Mouse (Mus musculus) liver, adult 2 months (tissue): ENCODE results near the gene Cdc42ep5. TPM values are rescaled to one million over a fixed set of nuclear protein-coding genes. Genes with fewer than 3 reads are reported as not detected.
A peak's percentile ranks its signal among the peaks of the same experiment; 100 is the strongest.

Source experiments
- DNase-seq: peaks from one replicate; pipeline ENCODE4 v3.0.0-alpha.2; 2011; ENCODE audit warnings: low read depth, low spot score; ENCODE audit errors: extremely low read depth
- H3K27ac ChIP-seq: fragments of 200-500 bp; replicated peaks from 2 replicates; pipeline ENCODE4 v1.5.1; 2012; ENCODE audit warnings: low read depth, mild to moderate bottlenecking, control low read depth, inconsistent platforms, low read length; ENCODE audit not compliant: insufficient read depth
- H3K27me3 ChIP-seq: fragments of 200-500 bp; 2 replicates; pipeline ENCODE4 v1.6.1; 2012; ENCODE audit warnings: mild to moderate bottlenecking, moderate library complexity, low read length, inconsistent platforms; ENCODE audit not compliant: control insufficient read depth, insufficient read depth
- H3K36me3 ChIP-seq: fragments of 200-500 bp; 2 replicates; pipeline ENCODE4 v1.6.1; 2012; ENCODE audit warnings: low read length, inconsistent platforms; ENCODE audit not compliant: control insufficient read depth, insufficient read depth
- H3K4me1 ChIP-seq: fragments of 200-500 bp; 2 replicates; pipeline ENCODE4 v1.6.1; 2011; ENCODE audit warnings: low read length; ENCODE audit not compliant: control insufficient read depth, insufficient read depth
- H3K4me3 ChIP-seq: fragments of 200-500 bp; 2 replicates; pipeline ENCODE4 v1.5.1; 2011; ENCODE audit warnings: low read depth, mild to moderate bottlenecking, control low read depth, low read length, moderate library complexity; ENCODE audit not compliant: insufficient read depth
- H3K79me2 ChIP-seq: fragments of 200-500 bp; 2 replicates; pipeline ENCODE4 v1.6.1; 2012; ENCODE audit warnings: inconsistent platforms, mild to moderate bottlenecking, low read length, moderate library complexity; ENCODE audit not compliant: control insufficient read depth, insufficient read depth
- H3K9ac ChIP-seq: fragments of 200-500 bp; 2 replicates; pipeline ENCODE4 v1.6.1; 2012; ENCODE audit warnings: low read depth, mild to moderate bottlenecking, control low read depth, inconsistent platforms, low read length
- CTCF ChIP-seq: fragments of 200-500 bp; IDR thresholded peaks from 2 replicates; pipeline ENCODE4 v1.5.1; 2011; ENCODE audit warnings: low read depth, low read length, control low read depth
- POLR2A ChIP-seq: fragments of 200-500 bp; IDR thresholded peaks from 2 replicates; pipeline ENCODE4 v1.6.1; 2011; ENCODE audit warnings: low read length, control low read depth; ENCODE audit not compliant: insufficient read depth; ENCODE audit errors: extremely low read depth
- WGBS: fragments of 180-500 bp; shearing (Covaris S2); methylation state at CpG from one replicate; pipeline ENCODE4 v1.1.7; 2018; 5-methylcytosine and 5-hydroxymethylcytosine counted together
- polyA plus RNA-seq: library from polyadenylated mRNA; depleted of rRNA; stranded (reverse); fragments of >200 nt; gene quantifications from 2 replicates; pipeline ENCODE4 v1.2.3, GENCODE M21; 2012
- total RNA-seq: library from RNA; depleted of rRNA; stranded (reverse); fragments of >200 nt; gene quantifications from 2 replicates; pipeline ENCODE4 v1.2.3, GENCODE M21; 2014

Gene Cdc42ep5
- total and polyA plus RNA-seq, 2 experiments, result 2.0 to 4.1 TPM

DNA sequence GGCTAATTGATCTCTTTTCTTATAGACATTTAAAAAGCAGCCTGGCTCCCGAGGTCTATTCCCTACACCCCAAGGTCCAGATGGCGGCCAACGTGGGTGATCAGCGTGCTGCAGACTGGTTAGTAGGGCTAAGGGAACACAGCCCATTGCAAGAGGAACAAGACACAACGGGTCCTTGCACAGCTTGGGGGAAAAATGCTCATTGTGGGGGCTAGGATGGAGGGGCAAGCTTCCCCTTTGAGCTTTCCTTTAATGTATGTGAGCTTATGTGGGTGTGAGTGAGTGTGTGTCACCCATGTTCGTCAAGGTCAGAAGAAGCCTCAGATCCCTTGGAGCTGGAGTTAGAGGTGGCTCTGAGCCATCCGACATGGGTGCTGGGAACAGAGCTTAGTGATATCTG is 26.0 kb downstream of the Cdc42ep5 start:
- Histone ChIP-seq H3K4me1 (peaks cover 9% of the 10 kb centered on the region), H3K4me3 (no peak overlapping the region), H3K9ac (no peak overlapping the region), H3K79me2 (peaks cover 18% of the 10 kb centered on the region; the same call in 1 of the 2 replicates), H3K36me3 (peaks cover 36% of the 10 kb centered on the region), H3K27ac (no peak overlapping the region), H3K27me3 (no peaks in the 10 kb centered on the region)
- TF ChIP-seq POLR2A (no peak), CTCF (no peak)
- 89% methylated on average over 7 of the region's 7 CpGs for WGBS
- DNase-seq, result no peak

DNA sequence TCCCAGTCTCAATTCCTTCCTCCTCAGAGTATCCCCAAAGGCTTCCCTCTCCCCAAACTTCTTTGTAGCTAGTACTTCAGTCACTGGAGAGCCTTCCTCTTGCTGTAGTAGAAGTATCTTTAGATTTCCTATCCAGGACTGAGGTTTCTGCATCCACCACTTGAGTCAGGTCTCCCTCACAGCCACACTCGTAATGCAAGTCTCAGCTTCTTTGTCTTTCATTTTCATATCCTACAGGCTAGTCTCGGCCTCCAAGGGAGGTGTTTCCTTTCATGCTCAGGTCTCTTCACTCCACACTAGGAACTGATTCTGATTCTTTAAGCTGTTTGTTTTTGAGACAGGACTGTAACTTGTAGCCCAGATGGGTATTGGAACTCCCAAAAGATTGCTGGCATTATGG is 26.5 kb downstream of the Cdc42ep5 start:
- Histone ChIP-seq H3K27ac (no peak overlapping the region), H3K27me3 (no peaks in the 10 kb centered on the region), H3K4me3 (no peak overlapping the region), H3K36me3 (peaks cover 34% of the 10 kb centered on the region), H3K4me1 (peaks cover 9% of the 10 kb centered on the region), H3K9ac (no peak overlapping the region; the same call in 1 of the 2 replicates), H3K79me2 (peaks cover 18% of the 10 kb centered on the region; the same call in 1 of the 2 replicates)
- TF ChIP-seq POLR2A (no peak), CTCF (no peak)
- WGBS, result 71% methylated on average over 2 of the region's 2 CpGs
- no peak for DNase-seq

DNA sequence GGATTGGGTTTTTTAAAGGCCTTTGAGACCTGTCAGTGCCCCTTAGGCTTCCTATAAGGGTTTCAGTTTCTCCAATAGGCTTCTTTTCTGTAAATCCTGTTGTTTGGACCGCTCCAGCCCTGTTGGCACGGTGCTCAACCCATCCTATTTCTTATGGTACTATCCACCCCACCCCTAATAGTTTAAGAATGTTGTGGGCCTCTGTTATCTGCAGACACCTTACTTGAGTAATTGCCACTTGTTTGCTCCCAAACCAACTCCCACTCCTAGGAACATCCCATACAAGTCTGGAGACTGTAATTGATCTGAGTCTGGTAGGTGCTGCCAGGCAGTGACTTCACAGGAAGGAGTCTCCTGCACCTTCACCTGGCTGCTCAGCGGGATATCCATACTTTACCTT is 26.9 kb downstream of the Cdc42ep5 start:
- DNase-seq, result no peak
- Histone ChIP-seq H3K79me2 (peaks cover 18% of the 10 kb centered on the region; the same call in 1 of the 2 replicates), H3K27me3 (no peaks in the 10 kb centered on the region), H3K4me1 (peaks cover 9% of the 10 kb centered on the region), H3K9ac (peak overlapping the region; percentile 89), H3K4me3 (peak overlapping the region; percentile 82), H3K27ac (peak overlapping the region; percentile 47; the same call in 1 of the 2 replicates), H3K36me3 (peaks cover 32% of the 10 kb centered on the region)
- no peak for TF ChIP-seq POLR2A
- no peak for TF ChIP-seq CTCF
- 45% methylated on average over 3 of the region's 3 CpGs for WGBS

DNA sequence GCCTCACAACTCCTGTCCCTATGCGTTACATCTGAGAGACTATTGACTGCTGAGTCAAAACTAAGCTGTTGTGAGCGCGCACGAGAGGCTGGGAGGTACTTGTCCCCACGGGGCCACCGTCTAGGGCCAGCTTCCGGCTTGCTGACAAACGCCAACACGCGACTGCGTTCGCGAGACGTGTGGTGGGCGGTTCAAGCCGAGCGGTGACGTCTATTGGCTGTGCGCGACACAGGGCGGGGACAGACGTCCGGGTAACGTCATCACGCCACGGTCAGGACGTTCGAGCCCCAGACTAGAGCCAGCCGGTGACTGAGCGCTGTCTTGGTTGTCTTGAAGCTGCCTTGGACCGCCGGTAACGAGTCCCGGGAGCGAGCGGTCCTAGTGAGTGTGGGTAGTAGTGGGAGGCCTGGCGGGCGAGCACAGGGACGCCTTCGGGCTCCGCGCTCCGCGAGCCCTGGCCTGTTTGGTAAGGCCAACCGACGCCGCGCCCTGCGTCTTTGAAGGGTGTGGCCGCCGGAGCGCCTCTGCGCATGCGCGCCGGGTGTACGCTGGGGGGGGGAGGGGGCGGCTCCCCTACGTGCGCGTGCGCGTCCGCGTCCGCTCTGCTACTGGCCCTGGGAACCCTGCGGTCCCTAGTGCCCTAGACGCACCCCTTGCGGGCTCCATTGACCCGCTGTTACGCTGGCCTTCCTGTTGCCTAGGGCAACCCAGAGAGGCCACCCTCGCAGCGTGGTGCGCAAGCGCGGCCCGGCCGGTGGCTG is 27.7 kb downstream of the Cdc42ep5 start, which contains the start of gene Leng8:
Leng8 (plus strand) TSS at position 269 of the 761 bp plus-strand sequence.
- TF ChIP-seq CTCF, result no peak
- TF ChIP-seq POLR2A, result peak; percentile 84
- DNase-seq, result peak; percentile 94
- peak within 1 kb of the TSS; percentile 93 for H3K9ac ChIP-seq
- peaks cover 29% of the 10 kb centered on the region for H3K36me3 ChIP-seq
- H3K4me1 ChIP-seq, result peaks cover 9% of the 10 kb centered on the region
- no peaks in the 10 kb centered on the region for H3K27me3 ChIP-seq
- peaks cover 16% of the 10 kb centered on the region; the same call in 1 of the 2 replicates for H3K79me2 ChIP-seq
- under 1% methylated on average over 77 of the region's 78 CpGs for WGBS
- H3K4me3 ChIP-seq, result peak within 1 kb of the TSS; percentile 82
- peak within 1 kb of the TSS; percentile 96 for H3K27ac ChIP-seq

DNA sequence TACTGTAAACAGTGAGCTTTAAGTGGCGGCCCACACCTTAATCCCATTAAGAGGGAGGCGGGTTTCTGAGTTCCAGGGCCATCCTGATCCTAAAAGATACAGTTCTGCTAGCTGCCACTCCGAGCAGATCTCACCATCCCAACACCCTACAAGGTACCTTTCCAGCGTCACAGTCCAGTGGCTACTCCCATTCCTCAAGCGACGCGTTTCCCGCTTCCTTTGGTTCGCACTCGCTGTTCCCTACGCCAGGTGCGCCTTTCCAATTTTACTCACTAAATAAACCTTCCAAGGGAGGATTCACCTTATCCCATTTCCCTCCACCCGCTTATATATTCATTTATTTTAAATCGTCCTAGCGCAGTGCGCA is 28.3 kb downstream of the Cdc42ep5 start:
- Histone ChIP-seq H3K4me3 (peak overlapping the region; percentile 54), H3K36me3 (peaks cover 23% of the 10 kb centered on the region), H3K27me3 (no peaks in the 10 kb centered on the region), H3K27ac (peak overlapping the region; percentile 48), H3K9ac (peak overlapping the region; percentile 71), H3K79me2 (peaks cover 15% of the 10 kb centered on the region; the same call in 1 of the 2 replicates), H3K4me1 (peaks cover 9% of the 10 kb centered on the region)
- TF ChIP-seq POLR2A (no peak), CTCF (no peak)
- DNase-seq, result no peak
- under 1% methylated on average over 16 of the region's 16 CpGs for WGBS

- TF ChIP-seq CTCF (no peak), POLR2A (no peak)
- WGBS, result 83% methylated on average over 5 of the region's 5 CpGs
- no peaks in the 10 kb centered on the region for H3K27me3 ChIP-seq
- H3K36me3 ChIP-seq, result peaks cover 12% of the 10 kb centered on the region
- no peak for DNase-seq
- H3K4me1 ChIP-seq, result peaks cover 9% of the 10 kb centered on the region
- H3K79me2 ChIP-seq, result peaks cover 15% of the 10 kb centered on the region; the same call in 1 of the 2 replicates
- H3K4me3 ChIP-seq, result no peak overlapping the region
- H3K27ac ChIP-seq, result no peak overlapping the region
- no peak overlapping the region for H3K9ac ChIP-seq
Observed at GRCm38 (mm10) chr7:4134911-4135310, 29.7 kb downstream of the Cdc42ep5 start.
